Mouse (Mus musculus) ES-CJ7 (cell line): Measurements from ENCODE around the gene Pde4b.

Experiments
- DNase-seq: peaks from one replicate; pipeline ENCODE4 v3.0.0; 2011; ENCODE audit warnings: low read depth, low spot score

Pde4b gene

GRCm38 (mm10) chr4:102177258-102177657, 89.9 kb downstream of the Pde4b start:
- no peak for DNase-seq

GRCm38 (mm10) chr4:102186888-102187287, 99.5 kb downstream of the Pde4b start:
- no peak for DNase-seq

DNA sequence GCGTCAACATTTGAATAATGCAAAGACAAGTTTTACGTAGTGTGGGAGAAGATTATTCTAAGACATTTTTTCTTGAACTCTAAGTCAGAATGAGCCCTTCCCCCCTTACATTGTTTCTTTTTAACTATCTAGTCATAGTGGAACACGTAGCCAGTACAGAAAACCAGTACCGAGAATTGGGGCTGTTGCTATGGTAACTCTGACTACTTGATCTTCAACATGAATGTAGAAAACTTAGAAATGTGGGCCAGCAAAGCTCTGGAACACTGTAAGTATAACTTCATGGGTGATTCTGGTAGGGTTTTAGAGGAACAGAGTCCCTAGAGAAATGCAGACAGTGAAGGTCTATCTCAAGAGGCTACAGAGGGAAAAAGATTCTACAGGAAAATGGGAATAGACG, 110.4 kb downstream of the Pde4b start:
- DNase-seq, result no peak

GRCm38 (mm10) chr4:102209773-102210172, 122.4 kb downstream of the Pde4b start:
- no peak for DNase-seq

DNA sequence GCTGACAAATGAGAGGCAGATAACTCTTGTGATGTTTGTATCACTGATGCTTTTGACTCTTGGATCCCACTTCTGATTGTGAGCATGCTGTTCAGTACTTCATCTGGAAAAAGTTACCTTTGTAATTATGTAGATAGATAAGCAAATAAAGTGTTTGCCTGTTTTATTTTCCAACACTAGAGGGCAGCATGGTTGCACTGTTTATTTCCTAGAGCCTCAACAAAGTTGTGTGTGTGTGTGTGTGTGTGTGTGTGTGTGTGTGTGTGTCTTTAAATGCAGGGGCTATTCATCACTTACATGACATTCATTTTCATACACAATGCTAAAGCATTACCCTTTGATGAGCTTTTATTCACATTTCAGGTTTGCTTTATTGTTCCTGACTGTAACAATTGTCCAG, 139.4 kb downstream of the Pde4b start:
- DNase-seq, result peak; percentile 33

GRCm38 (mm10) chr4:102228953-102229586, 141.7 kb downstream of the Pde4b start:
- DNase-seq, result peak; percentile 47

DNA sequence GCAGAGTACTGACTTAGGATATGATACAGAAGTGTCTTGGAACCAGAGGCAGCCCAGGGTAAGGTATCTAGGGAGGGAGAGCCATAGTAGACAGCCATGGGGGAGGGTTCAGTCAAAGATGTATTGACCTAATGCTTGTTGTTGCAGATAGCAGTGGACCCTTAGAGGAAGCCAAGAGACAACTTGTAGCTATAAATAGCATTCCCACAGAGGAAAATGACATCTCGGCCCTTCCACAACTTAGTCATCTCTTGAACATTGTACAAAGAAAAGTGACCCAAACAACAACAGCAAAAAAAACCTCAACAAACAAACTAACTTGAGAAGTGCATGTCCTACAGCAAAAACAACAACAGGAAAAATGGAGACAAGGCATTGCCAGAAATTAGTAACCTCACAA, 143.6 kb downstream of the Pde4b start:
- DNase-seq, result no peak

- no peak for DNase-seq
These were observed 146.3 kb downstream of the Pde4b start for GRCm38 (mm10) chr4:102233633-102234032.

GRCm38 (mm10) chr4:102235151-102235550, 147.8 kb downstream of the Pde4b start:
- peak; percentile 35 for DNase-seq

- DNase-seq, result no peak
These were observed 151.8 kb downstream of the Pde4b start for GRCm38 (mm10) chr4:102239102-102239501.

DNA sequence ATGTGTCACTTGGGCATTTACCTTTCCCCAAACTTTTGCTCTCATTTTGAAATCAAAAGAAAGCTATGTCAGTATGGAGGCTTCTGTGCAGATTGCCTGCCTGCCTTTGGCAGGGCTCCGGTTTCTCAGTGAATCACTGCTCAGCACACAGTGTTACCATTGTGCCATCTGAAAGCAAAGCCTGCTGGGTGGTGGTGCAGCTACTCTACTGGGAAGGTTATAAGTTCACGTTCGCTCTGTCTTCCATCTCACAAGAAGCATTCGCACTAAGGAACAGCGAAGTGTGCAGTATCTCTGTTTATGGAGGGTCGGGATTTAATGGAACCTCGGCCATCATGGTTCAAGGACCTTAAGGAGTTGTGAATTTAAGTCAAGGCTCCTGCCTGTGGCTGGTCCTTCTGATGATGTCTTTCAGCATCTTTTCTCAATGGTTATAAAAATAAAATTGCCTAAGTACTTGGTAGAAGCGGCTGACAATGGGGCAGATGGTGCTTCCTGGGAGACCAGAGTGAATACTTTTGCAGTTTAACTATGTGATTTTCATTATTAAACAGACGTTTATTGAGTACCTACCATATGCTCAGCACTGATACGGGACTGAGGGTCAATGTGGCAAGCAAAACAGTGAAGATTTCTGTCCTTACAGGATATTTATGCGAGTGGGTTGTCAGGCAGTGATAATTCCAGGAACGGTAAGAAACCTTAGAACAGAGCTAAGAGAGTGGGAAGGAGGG, 152.5 kb downstream of the Pde4b start:
- DNase-seq, result no peak

DNA sequence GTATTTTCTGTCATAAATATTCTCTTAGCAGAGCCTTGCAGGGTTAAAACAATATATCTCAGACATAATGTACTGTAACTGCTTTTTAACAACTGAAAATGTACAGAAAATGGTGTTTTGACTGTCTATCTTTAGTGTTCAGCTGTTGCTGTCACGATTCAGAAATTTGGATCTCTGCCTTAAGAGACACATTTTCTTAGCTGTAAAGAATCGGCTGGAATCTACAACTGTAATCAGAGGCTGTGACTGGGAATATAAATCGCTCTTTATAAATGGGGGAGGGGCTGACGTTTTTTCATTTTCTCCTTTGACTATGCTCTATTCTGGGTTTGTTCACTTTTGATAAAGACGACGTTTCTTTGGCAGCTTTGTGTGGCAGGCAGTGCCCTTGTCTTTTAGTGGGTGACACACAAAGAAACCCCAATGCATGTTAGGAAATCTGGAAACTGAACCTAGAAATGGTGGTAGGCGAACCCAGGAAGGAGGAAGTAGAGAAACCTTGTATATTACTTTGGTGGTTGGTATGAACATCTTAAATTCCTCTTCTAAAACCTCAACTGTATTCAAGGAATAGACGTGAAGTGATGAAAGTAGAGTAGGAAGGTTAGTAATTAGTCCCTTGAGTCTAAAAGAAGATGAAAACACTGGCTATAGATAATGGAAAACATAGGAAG, 153.5 kb downstream of the Pde4b start:
- no peak for DNase-seq

DNA sequence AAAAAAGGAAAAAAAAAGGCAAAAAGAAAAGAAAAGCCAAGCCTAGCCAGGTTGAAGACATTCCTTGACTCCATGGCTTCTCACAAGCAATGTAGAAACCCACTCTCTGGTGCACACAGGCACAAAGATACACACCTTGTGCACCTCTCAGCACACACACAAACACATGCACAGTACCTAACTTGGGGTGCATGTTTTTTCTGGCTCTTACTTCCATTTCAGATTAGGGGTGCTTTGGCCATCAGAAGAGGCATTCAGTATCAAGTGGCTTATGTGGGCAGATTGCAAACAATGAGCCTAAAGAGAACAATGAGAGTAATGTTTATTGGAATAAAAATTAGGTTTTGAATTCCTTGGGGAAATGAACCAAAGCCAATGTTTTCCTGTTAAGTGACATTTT, 166.7 kb downstream of the Pde4b start:
- no peak for DNase-seq

DNA sequence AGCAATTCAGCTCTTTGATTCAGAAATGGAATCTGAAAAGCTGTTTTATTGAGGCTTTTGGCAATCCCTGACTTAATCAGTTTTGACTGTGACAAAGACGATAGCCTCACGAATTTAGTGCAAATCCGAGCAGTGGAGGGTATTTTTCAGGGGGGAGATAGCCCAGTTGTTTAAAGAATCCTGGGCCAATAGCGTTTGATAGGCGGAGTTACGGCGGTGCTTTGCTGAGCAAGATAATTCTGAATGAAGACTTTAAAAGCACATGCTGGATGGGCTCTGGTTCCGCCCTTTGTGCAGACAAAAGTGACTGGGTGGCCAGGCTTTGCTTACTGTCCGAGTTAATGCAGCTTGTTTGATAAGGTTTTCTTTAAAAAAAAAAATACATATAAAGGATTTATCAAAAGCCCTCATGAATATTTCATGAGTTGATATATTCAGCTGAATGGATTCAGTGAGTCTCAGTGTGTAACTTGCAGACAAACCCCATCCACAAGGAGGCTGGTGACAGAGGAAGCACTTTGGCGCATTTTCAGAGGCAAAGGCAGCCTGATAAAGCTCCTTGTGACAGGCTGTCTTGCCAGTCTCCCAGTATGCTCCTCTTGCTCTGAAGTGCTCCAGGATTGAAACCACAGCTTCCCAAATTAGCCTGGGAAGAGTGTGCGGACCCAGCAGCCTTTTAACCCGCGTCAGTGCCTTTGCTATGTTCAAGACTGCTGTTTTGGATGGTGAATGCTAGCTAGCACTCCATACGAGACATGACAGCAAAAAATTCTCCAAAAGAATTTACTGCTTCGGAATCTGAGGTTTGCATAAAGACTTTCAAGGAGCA, 167.3 kb downstream of the Pde4b start:
- peak; percentile 5 for DNase-seq

DNA sequence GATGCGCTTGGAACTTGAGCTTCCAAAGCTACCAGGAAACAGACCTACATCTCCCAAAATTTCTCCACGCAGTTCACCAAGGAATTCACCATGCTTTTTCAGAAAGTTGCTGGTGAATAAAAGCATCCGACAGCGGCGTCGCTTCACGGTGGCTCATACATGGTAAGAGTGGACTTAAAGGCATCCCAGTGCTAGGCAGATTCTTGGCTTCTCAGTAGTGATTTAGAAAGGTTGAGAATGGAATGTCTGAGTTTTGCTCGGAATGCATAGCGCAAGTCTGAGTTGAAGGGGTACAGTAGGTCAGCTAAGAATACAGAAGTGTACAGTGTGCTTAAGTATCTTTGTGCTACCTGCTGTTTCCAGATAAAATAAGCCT, 167.9 kb downstream of the Pde4b start:
- DNase-seq, result no peak

DNA sequence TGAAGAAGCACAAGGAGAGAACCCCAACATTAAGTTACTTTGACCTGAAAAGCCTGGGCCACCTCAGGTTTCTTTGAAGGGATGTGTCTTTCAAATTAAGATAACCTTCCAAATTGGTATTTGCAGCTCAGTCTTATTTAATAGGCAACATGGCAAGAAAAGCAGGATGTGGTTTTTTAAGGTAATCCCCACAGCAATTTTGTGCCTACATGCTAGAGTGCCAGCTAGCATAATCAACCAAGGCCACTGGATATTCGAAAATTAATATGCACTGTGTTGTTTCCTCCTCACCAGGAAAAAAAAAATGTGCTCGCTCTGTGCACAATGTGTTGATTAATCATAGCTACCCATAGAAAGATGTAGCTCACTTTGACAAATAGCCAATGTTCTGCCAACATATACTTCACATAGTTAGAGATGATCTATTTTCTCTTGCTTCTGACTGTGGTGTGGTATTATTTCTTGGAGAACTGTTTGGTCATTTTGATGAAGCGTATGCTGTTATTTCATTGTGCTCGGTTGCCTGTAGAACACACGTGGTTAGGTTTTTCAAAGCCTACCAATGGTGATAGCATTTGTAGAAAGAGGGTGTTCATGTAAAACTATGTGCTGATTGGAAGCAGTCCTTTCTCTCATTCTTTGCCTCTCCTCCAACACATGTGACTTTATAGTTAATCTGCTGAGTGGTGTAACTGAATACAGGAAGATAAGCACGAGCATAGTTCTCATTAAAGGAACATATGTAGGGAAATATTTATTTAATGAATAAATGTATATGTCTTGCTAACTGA, 169.0 kb downstream of the Pde4b start:
- no peak for DNase-seq

- no peak for DNase-seq
These were observed 172.9 kb downstream of the Pde4b start for GRCm38 (mm10) chr4:102260216-102260615.

- no peak for DNase-seq
These were observed 185.0 kb downstream of the Pde4b start for GRCm38 (mm10) chr4:102272313-102272712.

DNA sequence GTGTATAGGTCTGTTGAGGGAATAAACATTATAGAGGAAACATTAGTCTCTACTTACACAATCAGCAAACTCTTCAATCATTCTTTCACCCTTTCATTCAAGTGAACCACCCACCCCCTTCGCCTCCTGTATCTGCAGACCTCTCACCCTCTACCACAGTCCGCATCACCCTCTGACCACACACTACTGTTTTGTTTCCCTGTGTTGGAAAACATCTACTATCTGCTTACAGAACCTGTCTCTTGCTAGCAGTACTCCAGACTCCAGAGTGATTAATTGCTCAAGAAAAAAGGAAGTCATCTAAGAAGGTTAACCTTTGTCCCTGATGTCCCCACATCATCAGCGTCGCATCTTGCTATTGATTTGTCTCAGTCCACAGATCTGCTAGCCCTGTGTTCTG, 185.4 kb downstream of the Pde4b start:
- no peak for DNase-seq

DNA sequence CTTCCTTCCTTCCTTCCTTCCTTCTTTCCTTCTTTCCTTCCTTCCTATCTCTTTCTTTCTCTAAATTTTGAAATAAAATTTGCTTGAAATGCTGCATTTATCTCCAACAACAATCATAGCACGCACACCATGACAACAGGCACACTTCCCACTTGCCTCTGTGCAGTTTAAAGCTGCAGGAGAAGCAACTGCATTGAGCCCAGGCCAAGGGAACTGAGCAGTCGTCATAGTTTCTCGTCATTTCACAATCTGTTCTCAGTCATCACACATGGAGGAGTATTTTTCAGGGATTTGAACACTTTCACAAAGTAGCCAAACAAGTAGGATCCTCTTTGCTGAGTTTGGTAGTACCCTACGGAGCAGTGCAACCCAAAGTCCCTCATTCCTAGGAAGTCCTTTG, 188.4 kb downstream of the Pde4b start:
- DNase-seq, result no peak

GRCm38 (mm10) chr4:102278958-102279357, 191.6 kb downstream of the Pde4b start:
- no peak for DNase-seq
